Mouse (Mus musculus) spleen, postnatal 10 days (tissue): ENCODE results near the gene Prkcd.
"Not testable (repeated sequence)": the region's sequence is repeated elsewhere in the genome, so short reads cannot be mapped to it uniquely, and the experiment has no call there.

Source experiments
- DNase-seq, 2 experiments: peaks; one replicate each; pipeline ENCODE4 v3.0.0; 2021 to 2022; ENCODE audit warnings: low spot score in 2 of 2

The Prkcd gene

GRCm38 (mm10) chr14:30608176-30608575 lies 17.8 kb downstream of the Prkcd start:
- peak in 1 of 2 experiments; percentile 61 for DNase-seq

DNA sequence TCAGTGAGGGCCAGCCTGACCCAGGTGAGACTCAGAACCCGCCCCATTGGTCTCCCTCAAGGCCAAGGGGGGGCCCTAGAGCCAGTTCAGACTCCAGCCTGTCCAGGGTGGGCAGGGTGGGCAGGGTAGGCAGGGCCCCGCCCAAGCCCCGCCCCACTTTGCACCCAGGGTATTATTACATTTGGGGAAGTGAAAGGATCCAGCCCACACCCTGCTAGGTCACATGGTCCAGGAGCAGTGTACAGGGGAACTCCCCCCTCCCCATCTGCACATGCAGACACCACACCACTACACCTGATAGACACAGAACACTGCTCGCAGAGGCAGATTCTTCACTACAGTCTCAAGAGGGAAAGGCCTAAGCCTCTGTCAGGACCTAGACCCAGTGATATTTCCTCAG lies 18.3 kb downstream of the Prkcd start:
- DNase-seq = peak in 1 of 2 experiments; percentile 74

DNA sequence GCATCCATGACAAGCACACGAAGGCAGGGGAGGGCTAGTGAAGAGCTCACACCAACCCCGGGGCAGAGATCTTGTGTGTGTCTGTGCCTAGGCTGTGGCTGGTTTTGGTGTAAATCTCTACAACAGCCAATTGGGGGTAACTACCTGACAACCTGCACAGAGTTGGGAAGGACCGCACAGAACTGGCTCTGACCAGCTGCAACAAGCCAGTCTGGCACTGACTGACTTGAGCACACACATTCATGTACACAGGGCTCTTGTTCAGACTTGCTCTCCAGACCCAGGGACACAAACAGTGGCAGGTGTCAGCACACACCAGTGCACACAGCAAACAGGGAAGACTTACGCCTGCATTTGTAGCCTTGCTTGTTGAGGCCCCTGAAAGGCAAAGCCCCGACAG lies 19.2 kb downstream of the Prkcd start:
- no peak for DNase-seq

GRCm38 (mm10) chr14:30597142-30597541 lies 28.9 kb downstream of the Prkcd start:
- DNase-seq = no peak

DNA sequence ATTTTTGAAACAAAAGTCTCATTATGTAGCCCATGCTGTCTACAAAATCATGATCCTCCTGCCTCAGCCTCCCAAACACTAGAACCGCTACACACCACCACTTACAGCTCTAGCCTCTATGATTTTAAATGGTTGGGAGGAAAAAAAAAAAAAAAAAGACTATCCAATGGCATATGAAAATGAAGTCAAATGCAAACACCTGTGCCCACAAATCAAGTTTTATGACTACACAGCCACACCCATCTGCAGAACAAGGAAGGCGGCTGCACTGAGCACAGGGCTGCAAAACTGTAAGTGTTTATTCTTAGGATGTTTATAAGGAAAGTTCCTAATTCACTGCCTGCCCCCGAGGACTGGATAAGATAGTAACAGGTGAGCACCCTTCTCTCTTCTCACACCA lies 29.6 kb downstream of the Prkcd start:
- DNase-seq = no peak

DNA sequence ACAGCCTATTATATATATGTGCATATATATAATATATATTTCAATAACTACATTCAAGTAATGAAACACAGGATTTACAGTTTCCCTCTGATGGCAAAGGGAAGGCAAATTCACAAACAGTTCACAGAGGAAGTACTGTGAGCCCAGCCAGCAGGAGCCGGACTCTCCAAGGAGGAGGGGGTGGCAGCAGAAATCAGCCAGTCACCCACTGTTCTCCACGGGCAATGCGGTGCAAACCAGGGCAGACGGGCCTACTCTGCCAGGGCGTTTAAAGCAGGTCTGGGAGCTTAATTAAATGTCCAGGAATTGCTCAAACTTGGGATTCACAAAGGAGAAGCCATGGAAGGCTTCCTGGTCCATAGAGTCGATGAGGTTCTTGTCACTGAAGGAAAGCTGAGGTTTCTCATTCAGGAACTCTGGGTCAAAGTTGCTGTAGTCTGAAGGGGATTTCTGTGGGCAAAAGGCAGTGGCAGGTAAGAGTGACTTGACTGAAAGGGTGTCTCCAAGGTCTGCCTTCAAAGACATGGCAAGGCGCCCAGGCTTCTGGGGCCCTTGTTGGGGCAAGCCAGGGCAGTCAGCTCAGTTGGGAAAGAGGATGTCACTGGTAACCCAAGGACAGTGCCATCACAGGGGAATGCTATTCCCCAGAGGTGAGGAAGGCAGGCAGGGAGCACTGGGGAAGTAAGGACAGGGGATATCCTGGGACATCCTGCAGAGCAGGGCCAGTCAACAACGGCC lies 30.3 kb downstream of the Prkcd start:
- no peak for DNase-seq

DNA sequence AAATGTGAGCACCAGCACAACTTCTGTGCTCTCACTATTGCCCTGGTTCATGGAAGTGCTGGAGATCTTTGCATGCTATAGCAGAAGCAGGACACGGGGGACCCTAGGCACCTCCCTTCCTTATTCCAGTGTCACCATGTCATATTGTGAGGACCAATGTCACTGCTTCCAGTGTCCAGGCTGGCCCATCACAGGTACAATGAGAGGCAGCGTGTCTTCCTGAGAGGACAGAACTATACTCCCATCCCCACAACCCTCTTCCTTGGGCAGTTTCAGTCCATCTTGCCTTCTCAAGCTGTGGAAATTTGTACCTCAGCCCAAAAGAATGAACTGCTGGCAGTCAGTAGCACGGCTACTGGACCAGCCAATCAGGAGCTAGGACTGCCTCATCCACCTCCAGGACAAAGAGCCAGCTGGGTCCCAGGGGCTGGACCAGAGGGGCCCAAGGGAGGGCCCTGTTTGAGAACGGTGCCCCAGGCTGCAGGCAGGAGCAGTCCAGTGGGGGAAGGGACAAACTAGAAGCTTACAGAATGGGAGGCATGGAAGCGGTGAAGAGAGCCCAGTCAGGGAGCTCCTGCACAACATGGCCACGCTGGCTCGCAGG lies 31.8 kb downstream of the Prkcd start:
- no peak for DNase-seq

GRCm38 (mm10) chr14:30593279-30594091 lies 32.5 kb downstream of the Prkcd start:
- peak in 1 of 2 experiments; percentile 20 for DNase-seq

DNA sequence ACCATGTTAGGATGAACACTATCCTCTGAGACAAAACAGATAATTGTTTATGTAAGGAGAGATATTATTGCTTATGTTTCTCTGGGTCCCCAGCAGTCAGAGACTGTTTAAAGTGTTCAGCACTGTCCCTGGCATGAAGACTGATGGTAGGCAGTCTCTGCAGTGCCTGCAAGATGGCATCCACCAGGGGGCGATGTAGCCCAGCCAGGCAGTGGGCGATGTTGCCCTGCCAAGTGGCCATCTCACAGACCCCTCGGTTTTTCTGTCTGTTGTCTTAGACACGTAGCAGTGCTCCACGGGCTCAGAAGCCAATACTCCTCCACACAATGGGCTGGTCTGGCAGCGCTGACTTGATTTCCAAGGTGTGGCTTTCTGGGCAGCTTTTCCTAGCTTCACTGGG lies 34.6 kb downstream of the Prkcd start:
- peak; percentile 75 to 89 for DNase-seq

DNA sequence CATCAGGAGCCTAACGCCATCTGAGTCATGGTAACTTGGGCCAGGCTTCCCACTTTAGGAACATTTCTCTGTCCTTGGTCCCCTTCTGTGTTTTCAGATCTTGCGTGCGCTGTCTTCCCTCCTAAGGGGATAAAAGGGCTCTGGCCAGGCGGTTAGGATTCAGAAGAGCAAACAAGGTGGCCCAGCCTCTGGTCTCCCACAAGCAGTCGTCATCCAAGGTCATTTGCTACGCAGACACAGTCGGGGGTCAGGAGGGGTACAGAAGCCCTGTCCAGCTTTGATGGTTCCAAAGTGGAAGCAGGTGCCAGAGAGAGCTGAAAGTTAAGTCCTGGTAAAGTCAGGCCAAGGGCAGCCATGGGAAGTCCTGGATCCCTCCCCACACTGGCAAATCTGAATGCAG lies 35.1 kb downstream of the Prkcd start:
- DNase-seq = no peak

DNA sequence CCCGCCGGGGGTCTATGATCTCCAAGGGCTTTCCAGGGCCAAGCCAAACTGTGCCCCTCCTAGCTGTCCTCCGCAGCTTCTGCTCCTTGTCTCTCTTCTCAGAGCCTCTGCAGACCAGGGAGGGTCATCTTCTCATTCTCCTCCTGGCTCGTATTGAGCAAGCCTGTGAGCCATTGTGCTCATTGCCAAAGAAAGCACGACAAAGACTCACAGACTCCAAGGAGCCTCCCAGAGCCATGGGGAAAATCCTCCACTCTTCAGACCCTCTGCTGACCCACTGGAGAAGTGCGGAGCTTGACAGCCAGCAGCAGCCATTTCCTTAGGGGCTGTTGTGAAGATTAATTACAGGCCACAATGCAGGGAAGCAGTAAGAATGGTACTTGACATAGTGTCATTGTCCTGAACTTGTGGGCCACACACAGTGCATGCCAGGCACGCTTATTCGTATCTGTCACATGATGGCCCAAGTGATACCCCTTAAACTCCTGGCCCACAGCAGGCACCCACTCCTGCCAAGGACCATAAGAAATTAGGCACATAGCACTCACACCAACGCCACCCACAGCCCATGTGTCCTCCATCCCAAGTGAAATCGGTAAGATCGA lies 35.9 kb downstream of the Prkcd start:
- no peak for DNase-seq

DNA sequence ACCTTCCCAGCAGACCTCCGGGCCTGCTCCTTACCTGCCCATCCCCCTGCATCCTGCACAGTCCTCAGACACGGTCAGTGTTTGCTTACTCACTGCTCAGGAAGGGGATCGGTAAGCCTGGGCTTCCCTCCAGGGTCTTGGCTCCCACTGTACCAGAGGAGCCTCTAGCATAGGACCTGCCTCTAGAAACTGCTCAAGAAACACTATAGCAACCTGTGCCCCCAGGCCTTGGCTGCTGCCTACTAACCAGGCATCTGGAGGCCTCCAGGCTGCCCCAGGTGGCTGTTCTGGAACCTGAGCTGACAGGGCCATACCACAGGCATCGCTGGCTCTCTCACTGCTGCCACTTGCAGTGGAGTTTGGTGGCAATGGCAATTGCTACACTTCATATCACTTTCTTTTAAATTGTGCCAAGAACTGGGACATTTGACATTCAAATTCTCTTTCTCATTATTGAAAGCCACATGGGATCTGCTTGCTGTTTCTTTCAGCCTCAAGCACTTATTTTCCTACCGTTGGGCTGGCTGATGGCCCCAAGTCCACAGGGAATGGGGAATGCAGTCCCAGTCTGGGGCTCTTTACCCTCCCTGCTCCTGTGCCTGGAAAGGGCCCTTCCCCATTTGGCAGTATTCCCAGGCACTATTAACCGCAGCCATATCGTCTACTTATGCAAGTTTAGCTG lies 39.1 kb downstream of the Prkcd start:
- DNase-seq = no peak

DNA sequence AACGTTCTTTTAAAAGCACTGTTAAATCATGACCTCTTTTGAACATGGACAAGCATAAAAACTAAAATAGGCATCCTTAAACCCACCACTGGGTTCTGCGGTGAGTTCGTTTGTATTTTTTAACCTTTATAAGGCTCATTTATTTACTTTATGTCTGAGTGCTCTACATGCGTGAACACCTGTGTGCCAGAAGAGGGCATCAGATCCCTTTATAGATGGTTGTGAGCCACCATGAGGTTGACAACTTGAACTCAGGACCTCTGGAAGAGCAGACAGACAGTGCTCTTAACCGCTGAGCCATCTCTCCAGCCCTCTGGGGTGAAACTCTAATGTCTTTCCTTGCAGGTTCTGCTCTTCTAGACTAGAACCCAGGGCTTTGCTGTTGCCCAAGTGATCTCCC lies 40.7 kb downstream of the Prkcd start:
- DNase-seq = no peak

- DNase-seq = no peak
Measured at GRCm38 (mm10) chr14:30584497-30585251, 41.3 kb downstream of the Prkcd start.

DNA sequence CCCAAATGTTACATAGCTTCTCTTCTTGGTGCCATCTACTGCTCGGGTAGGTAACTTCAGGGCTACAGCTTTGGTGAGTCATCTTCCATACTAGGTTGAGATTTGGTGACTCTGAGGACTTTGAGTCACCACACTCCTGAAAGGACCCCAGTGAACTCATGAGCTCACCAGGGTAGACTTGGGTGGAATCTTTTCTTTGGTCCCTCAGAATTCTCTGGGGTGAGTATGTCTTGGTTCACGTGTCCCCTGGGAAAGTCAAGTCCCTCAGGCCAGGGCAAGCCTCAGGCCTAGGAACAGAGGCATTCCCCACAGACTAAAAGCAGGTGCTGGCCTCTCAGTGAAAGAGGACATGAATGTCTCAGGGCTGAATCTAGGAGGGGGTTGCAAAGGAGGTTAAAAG lies 41.9 kb downstream of the Prkcd start:
- no peak for DNase-seq

- no peak for DNase-seq
Measured at GRCm38 (mm10) chr14:30581238-30581637, 44.8 kb downstream of the Prkcd start.

DNA sequence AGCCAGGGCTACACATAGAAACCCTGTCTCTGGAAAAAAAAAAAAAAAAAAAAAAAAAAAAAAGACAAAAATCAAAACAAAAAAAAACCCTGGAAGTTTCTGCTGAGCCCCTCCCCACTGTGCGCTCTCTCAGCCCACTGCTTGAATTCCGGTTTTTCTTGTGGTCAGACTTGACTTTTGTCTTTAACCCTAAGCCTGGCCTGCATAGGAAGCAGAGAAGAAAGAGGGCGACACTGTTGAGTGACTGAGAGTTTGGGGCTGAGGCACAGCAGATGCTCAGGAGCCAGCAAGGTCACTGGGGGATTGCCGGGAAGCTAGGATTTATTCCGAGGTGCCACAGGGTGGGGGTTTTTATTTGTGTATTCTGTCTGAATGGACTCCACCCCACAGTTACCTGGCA lies 46.1 kb downstream of the Prkcd start:
- DNase-seq = no peak

DNA sequence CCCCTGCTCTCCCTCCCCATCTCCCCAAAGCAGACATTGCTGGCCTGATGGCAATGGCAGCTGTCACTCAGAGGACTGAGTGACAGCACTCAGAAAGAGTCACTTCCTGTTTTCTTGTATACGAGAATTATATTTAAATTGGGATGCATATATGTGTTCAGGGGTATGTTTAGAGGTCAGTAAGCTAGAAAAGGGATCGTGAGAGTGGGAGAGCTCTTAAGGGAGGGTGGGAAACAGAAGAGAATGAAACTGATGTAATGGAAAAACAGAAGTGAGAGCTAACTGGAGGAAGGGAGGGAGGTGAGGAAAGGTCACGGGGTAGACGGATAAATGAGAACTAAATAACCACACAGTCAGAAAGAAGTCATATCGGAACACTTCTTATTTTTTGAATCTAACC lies 46.8 kb downstream of the Prkcd start:
- DNase-seq = no peak

- DNase-seq = not testable (repeated sequence)
Measured at GRCm38 (mm10) chr14:30577303-30578062, 48.5 kb downstream of the Prkcd start.

DNA sequence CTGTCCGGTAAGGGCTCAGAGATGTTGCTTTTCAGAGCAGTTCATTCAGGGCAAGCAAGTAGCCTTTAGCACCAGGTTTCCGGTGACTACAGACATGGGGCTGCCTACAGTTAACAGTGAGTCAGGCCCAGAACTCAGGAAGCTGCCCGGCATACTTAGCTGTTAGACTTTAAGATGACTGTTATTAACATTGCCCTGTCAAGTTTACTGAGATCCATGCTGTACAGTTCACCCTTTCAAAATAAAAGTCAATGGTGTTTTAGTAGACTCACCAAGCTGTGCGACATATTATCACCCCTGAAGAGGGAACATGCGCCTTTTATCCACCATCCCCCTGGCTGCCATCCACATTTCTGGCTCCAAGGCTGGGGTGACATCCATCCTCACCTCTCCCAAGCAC lies 49.8 kb downstream of the Prkcd start:
- no peak for DNase-seq
